Mouse (Mus musculus): ENCODE results near the gene Arhgap29. TPM values are rescaled to one million over a fixed set of nuclear protein-coding genes. Genes with fewer than 3 reads are reported as not detected.

Gene Arhgap29
- polyA plus RNA-seq (2021), result 129 TPM

DNA sequence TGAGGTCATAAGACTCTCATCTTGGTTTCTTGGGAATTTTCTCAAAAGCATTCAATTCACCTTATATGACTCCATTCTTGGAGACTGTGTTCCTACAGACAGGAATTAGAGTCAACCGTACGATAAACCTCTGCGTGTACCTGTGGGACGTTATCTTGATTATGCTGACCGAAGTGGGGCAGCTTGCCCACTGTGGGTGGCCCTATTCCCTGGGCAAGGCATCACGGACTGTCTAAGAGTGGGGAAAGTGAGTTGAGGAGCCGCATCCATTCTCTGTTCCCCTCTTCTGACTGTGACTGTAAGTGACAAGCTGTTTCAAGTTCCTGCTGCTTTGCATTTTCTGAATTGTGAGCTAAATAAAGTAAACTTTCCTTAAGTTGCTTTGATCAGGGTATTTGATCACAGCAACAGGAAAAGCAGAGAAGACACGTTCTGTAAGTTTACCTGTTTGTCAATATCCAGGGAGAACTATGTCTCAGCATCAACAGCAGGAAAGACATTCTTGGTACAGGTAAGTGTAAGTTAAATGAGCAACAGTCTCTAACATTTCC lies at the start of gene Arhgap29:
Gene Arhgap29 (plus strand): TSS at position 501 of the 551 bp plus-strand sequence.
- POLR2A ChIA-PET, result interaction anchor here (0.7 to 1.9 kb wide), 3 partner anchors 11 to 48 kb away, joined by 4 to 5 read pairs (median 4); no protein-coding TSS in a partner anchor
- CTCF ChIA-PET, result interaction anchor here (1.0 to 1.4 kb wide), 2 partner anchors 14 to 48 kb away, joined by 3 to 6 read pairs; no protein-coding TSS in a partner anchor
- DNase-seq (ENCODE audit: low read depth, low spot score) (no peak), ATAC-seq (no peak)
- no peaks in the 10 kb centered on the region for H3K27me3 ChIP-seq
- TF ChIP-seq CTCF (IDR thresholded peaks at IDR 0.05), result no peak
- in situ Hi-C loops (cut with MboI; ENCODE audit: low pct_unique_long_range_greater_than_20kb), result no loop called here

DNA sequence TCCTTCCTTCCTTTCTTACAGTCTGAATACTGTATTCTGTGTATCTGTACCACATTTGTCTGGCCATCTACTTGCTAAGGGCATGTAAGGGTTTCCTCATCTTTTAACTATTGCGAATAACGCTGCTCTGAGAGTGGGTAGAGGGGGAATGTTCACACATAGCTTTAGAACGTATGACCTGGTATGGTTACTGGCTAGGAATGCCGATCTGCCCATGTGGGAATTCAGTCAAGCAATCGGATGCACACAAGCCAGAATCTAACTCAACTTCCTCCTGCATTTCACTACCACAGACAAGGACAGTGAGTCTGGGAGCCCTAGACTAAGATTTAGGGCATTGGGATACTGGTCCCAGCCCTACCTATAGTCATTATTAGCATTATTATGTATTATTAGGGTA lies 49.6 kb upstream of the Arhgap29 start:
- no peak for DNase-seq (ENCODE audit: low read depth, low spot score)
- H3K27me3 ChIP-seq, result no peaks in the 10 kb centered on the region
- ATAC-seq, result peak; percentile 75
- POLR2A ChIA-PET, result interaction anchor here (0.8 kb wide), 1 partner anchor 10 kb away, joined by 3 read pairs; no protein-coding TSS in a partner anchor
- in situ Hi-C loops (cut with MboI; ENCODE audit: low pct_unique_long_range_greater_than_20kb), result no loop called here
- CTCF ChIA-PET, result interaction anchor here (0.9 to 3.0 kb wide), 12 partner anchors 9 to 237 kb away, joined by 3 to 13 read pairs (median 5); no protein-coding TSS in a partner anchor
- no peak for TF ChIP-seq CTCF (IDR thresholded peaks at IDR 0.05)

DNA sequence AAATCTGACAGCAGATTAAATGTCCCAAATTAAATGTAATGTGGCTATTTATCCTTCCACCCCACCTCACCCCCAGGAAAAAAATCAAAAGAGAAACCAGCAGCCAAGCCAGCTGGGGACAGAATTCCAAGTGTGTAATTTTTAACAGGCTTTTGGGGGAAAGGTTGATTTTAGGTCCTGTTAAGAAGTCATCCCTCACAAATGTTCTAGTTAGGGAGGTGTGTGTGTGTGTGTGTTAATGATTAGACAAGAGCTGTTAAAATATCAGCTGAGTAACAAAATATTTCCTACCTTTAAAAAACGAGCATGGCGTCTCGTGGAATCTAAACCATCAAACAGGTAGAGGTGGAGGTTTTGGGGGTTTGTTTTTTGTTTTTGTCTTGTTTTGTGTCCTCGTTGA lies 49.1 kb upstream of the Arhgap29 start:
- DNase-seq (ENCODE audit: low read depth, low spot score), result no peak
- peak; percentile 11 for ATAC-seq
- POLR2A ChIA-PET, result interaction anchor here (0.8 to 1.0 kb wide), 2 partner anchors 10 to 49 kb away, joined by 3 to 4 read pairs; partner anchors contain the start of gene Arhgap29
- TF ChIP-seq CTCF (IDR thresholded peaks at IDR 0.05), result no peak
- in situ Hi-C loops (cut with MboI; ENCODE audit: low pct_unique_long_range_greater_than_20kb), result no loop called here
- no peaks in the 10 kb centered on the region for H3K27me3 ChIP-seq
- CTCF ChIA-PET, result interaction anchor here (0.9 to 3.0 kb wide), 14 partner anchors 9 to 220 kb away, joined by 3 to 13 read pairs (median 6); partner anchors contain the start of gene Arhgap29

DNA sequence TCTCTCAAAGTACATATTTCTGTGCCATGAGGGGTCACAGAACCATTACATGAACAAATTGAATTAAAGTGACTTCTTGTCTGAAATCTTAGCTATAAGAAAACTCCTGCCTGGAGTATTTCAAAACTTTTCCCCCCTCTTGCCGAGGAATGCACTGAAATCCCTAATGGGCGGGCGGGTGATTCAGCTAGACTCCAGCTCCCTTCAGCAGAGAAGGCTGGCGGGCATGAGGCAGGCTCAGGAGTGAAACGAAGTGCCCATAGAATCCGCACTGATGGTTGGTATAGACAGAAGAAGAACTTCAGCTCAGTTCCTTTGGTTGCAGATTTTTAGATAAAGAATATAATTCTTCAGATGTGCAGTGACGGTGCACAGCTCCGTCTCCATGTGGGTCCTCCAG lies 48.6 kb upstream of the Arhgap29 start:
- DNase-seq (ENCODE audit: low read depth, low spot score) (no peak), ATAC-seq (peak; percentile 44)
- in situ Hi-C loops (cut with MboI; ENCODE audit: low pct_unique_long_range_greater_than_20kb), result no loop called here
- TF ChIP-seq CTCF (IDR thresholded peaks at IDR 0.05), result no peak
- H3K27me3 ChIP-seq, result no peaks in the 10 kb centered on the region
- POLR2A ChIA-PET, result interaction anchor here (0.8 to 1.2 kb wide), 3 partner anchors 11 to 49 kb away, joined by 3 to 5 read pairs (median 4); partner anchors contain the start of gene Arhgap29
- CTCF ChIA-PET, result interaction anchor here (0.9 to 3.0 kb wide), 13 partner anchors 9 to 219 kb away, joined by 3 to 13 read pairs (median 5); partner anchors contain the start of gene Arhgap29

DNA sequence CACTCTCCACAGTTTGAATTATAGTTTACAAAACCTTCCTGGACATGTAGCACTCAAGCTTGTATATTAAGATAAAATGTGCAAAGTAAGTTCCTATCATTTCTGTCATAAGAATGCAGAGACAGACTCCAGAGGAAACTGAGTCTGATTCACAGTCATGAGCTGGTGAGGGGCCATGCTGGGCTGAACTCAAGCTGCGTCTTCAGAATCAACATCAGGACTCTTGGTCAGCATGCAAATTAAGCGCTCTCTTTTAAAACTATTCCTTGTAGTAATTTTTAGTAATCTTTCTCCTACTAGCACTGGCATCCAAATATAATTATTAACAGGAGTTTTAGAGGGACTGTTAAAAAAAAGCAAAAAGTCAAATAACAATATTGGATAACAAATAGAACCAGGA lies 47.9 kb upstream of the Arhgap29 start:
- no peak for TF ChIP-seq CTCF (IDR thresholded peaks at IDR 0.05)
- DNase-seq (ENCODE audit: low read depth, low spot score), result no peak
- H3K27me3 ChIP-seq, result no peaks in the 10 kb centered on the region
- ATAC-seq, result no peak
- POLR2A ChIA-PET, result interaction anchor here (0.8 to 1.2 kb wide), 2 partner anchors 10 to 63 kb away, joined by 3 to 5 read pairs; no protein-coding TSS in a partner anchor
- CTCF ChIA-PET, result interaction anchor here (0.7 to 2.1 kb wide), 8 partner anchors 8 to 63 kb away, joined by 3 to 8 read pairs (median 4); partner anchors contain the start of gene Arhgap29
- in situ Hi-C loops (cut with MboI; ENCODE audit: low pct_unique_long_range_greater_than_20kb), result no loop called here

DNA sequence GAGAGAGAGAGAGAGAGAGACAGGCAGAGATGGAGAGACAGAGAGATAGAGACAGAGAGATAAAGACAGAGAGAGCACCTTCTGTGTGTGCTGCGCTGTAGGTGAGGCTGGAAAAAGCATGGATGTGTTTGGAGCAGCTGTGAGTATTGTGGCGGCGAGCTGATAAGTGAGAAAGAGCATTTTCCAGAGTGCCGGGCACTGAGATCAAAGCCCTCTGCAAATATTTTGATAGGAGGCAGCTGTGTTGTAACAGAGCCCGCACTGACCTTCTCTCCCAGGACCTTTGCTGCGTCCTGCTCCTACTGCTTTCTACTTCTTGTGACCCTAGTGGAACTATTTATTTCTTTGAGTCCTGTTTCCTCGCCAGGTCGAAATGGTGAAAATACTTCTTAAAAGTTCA lies 45.7 kb upstream of the Arhgap29 start:
- H3K27me3 ChIP-seq, result no peaks in the 10 kb centered on the region
- POLR2A ChIA-PET, result no interaction called here
- CTCF ChIA-PET, result interaction anchor here (1.3 kb wide), 1 partner anchor 30 kb away, joined by 3 read pairs; no protein-coding TSS in a partner anchor
- DNase-seq (ENCODE audit: low read depth, low spot score), result no peak
- in situ Hi-C loops (cut with MboI; ENCODE audit: low pct_unique_long_range_greater_than_20kb), result no loop called here
- no peak for TF ChIP-seq CTCF (IDR thresholded peaks at IDR 0.05)
- ATAC-seq, result no peak

DNA sequence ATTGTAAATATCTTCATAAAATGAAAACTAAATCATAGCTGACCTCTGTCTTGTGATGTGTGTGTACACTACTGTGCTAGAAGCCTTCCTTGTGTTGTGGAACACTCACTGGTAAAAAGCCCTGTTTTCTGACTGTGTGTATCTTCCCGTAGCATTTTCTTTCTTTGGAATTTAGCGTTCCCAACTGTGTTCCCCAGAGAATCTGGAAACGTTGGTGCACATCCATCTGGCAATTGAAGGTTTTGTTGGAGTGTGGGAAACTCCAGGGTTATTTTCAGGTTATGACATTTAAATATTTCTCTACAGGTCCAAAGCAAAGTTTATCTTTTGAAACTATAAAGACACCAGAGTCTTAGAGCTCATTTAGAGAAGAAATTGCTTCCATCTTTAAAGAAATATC lies 43.2 kb upstream of the Arhgap29 start:
- no peak for DNase-seq (ENCODE audit: low read depth, low spot score)
- H3K27me3 ChIP-seq, result no peaks in the 10 kb centered on the region
- POLR2A ChIA-PET, result interaction anchor here (0.7 kb wide), 1 partner anchor 24 kb away, joined by 3 read pairs; no protein-coding TSS in a partner anchor
- TF ChIP-seq CTCF (IDR thresholded peaks at IDR 0.05), result no peak
- in situ Hi-C loops (cut with MboI; ENCODE audit: low pct_unique_long_range_greater_than_20kb), result no loop called here
- no peak for ATAC-seq
- CTCF ChIA-PET, result interaction anchor here (0.9 to 1.0 kb wide), 2 partner anchors 11 to 35 kb away, joined by 3 read pairs; no protein-coding TSS in a partner anchor

DNA sequence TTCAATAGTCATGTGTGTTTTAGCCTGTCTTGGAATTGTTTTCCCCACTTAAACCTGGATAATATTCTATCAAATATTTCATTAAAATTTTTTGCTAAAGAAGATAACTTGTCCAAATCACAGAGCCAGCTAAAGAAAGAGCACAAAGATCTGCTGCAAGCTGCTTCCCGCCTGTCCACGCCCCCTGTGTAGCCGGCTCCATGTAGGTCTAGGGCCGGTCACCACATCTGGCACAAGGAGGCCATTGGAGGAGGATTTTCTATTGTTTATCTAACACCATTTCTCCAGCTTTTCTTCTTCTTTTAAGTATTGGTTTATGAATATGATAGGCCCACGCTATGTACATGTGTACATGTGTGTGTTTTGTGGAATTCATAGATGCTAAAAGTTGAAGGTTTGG lies 38.9 kb upstream of the Arhgap29 start:
- TF ChIP-seq CTCF (IDR thresholded peaks at IDR 0.05), result no peak
- DNase-seq (ENCODE audit: low read depth, low spot score) (no peak), ATAC-seq (no peak)
- in situ Hi-C loops (cut with MboI; ENCODE audit: low pct_unique_long_range_greater_than_20kb), result no loop called here
- ChIA-PET POLR2A (no interaction called here), CTCF (interaction anchor here (1.0 to 3.5 kb wide), 4 partner anchors 10 to 17 kb away, joined by 3 to 16 read pairs (median 6); no protein-coding TSS in a partner anchor)
- H3K27me3 ChIP-seq, result no peaks in the 10 kb centered on the region

DNA sequence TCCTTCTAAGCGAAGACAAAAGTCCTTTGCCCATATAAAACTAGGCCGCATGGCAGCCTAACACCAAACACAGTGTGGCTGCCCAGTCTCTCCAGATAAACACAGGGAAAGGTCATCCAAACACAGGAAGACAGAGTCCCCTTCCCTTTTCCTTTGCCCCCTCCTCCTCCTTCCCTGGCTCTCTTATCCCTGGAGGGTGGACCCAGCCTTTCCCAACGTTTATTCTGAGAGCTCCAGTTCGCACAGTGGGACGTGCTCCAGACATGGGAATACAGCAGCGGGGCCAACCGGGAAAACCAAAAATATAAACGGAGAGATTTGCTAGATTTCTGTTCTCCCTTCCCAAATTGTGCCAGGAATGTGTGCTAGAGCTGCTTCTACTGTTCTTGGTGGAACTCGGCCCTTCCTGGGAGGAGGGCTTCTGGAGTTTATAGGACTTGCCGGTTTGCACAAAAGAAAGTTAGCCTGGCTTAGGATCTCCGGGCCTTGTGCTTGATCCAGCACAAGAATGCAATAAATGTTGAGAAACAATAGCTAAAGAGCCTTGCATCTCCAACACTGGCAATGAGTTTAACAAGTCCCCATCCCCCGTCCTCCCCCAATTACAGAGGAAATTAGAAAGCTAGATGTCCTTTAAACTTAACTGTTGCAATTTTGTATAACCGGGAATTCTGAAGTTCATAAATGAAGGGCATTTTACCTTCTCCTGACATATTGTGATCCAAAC lies 37.7 kb upstream of the Arhgap29 start:
- POLR2A ChIA-PET, result interaction anchor here (0.9 kb wide), 1 partner anchor 10 kb away, joined by 5 read pairs; no protein-coding TSS in a partner anchor
- DNase-seq (ENCODE audit: low read depth, low spot score) (no peak), ATAC-seq (no peak)
- TF ChIP-seq CTCF (IDR thresholded peaks at IDR 0.05), result no peak
- in situ Hi-C loops (cut with MboI; ENCODE audit: low pct_unique_long_range_greater_than_20kb), result no loop called here
- CTCF ChIA-PET, result interaction anchor here (1.2 to 3.5 kb wide), 2 partner anchors 9 to 12 kb away, joined by 3 to 16 read pairs; no protein-coding TSS in a partner anchor
- no peaks in the 10 kb centered on the region for H3K27me3 ChIP-seq

DNA sequence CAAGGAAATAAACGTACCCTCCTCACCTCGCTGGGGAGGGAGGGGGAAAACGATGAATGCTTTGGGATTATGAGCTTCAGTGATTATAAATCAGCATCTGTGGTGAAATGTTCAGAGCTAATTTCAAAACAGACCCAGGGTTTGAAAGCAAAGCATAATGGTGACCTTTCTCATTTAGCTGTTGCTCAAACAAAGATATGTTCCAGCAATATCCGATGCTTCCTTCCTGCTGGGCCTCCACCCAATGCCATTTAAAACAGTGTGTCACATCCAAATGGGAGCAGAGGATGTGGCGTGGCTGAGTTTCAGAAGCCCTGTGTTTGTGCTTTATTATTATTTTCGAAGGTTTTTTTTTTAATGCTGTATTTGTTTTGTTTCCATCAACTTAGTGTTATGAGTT lies 37.1 kb upstream of the Arhgap29 start:
- no peak for ATAC-seq
- in situ Hi-C loops (cut with MboI; ENCODE audit: low pct_unique_long_range_greater_than_20kb), result no loop called here
- ChIA-PET CTCF (interaction anchor here (3.5 kb wide), 1 partner anchor 11 kb away, joined by 16 read pairs; no protein-coding TSS in a partner anchor), POLR2A (no interaction called here)
- no peak for TF ChIP-seq CTCF (IDR thresholded peaks at IDR 0.05)
- no peak for DNase-seq (ENCODE audit: low read depth, low spot score)
- no peaks in the 10 kb centered on the region for H3K27me3 ChIP-seq
